Mouse (Mus musculus) embryonic facial prominence, embryonic 15.5 days (tissue): ENCODE measurements at regions not wholly inside any gene's neighbourhood (a gene's known extent, or its start where the extent isn't known, plus 50 kb on each side); places are given as distances from the start of the nearest gene placed in this dataset.
"Not testable (repeated sequence)": the region's sequence is repeated elsewhere in the genome, so short reads cannot be mapped to it uniquely, and the experiment has no call there.

Experiments
- ATAC-seq: fragments of 200-750 bp; cut with Nextera tagmentation; 2 replicates; pipeline ENCODE4 v1.8.0; 2017; ENCODE audit warnings: low read depth, moderate TSS enrichment; ENCODE audit not compliant: insufficient number of reproducible peaks, low FRiP score, low TSS enrichment
- H3K27ac ChIP-seq: fragments of 300-500 bp; sonication (generic); replicated peaks from 2 replicates; pipeline ENCODE4 v1.5.1; 2015; ENCODE audit warnings: mild to moderate bottlenecking, inconsistent platforms
- H3K27me3 ChIP-seq: fragments of 300-500 bp; sonication (generic); 2 replicates; pipeline ENCODE4 v1.6.1; 2015; ENCODE audit warnings: inconsistent platforms
- H3K36me3 ChIP-seq: fragments of 300-500 bp; sonication (generic); 2 replicates; pipeline ENCODE4 v1.6.1; 2015; ENCODE audit warnings: mild to moderate bottlenecking, inconsistent platforms
- H3K4me1 ChIP-seq: fragments of 300-500 bp; sonication (generic); 2 replicates; pipeline ENCODE4 v1.6.1; 2015; ENCODE audit warnings: inconsistent platforms
- H3K4me2 ChIP-seq: fragments of 300-500 bp; sonication (generic); replicated peaks from 2 replicates; pipeline ENCODE4 v1.6.1; 2015; ENCODE audit warnings: mild to moderate bottlenecking, inconsistent platforms
- H3K4me3 ChIP-seq: fragments of 300-500 bp; sonication (generic); replicated peaks from 2 replicates; pipeline ENCODE4 v1.5.1; 2015; ENCODE audit warnings: mild to moderate bottlenecking, inconsistent platforms
- H3K9ac ChIP-seq: fragments of 300-500 bp; sonication (generic); 2 replicates; pipeline ENCODE4 v1.6.1; 2015; ENCODE audit warnings: inconsistent platforms
- H3K9me3 ChIP-seq: fragments of 300-500 bp; sonication (generic); replicated peaks from 2 replicates; pipeline ENCODE4 v1.6.1; 2016; ENCODE audit warnings: inconsistent platforms
- WGBS: fragments of 180-500 bp; shearing (Covaris S2); methylation state at CpG from one replicate; pipeline ENCODE4 v1.1.7; 2015; 5-methylcytosine and 5-hydroxymethylcytosine counted together

DNA sequence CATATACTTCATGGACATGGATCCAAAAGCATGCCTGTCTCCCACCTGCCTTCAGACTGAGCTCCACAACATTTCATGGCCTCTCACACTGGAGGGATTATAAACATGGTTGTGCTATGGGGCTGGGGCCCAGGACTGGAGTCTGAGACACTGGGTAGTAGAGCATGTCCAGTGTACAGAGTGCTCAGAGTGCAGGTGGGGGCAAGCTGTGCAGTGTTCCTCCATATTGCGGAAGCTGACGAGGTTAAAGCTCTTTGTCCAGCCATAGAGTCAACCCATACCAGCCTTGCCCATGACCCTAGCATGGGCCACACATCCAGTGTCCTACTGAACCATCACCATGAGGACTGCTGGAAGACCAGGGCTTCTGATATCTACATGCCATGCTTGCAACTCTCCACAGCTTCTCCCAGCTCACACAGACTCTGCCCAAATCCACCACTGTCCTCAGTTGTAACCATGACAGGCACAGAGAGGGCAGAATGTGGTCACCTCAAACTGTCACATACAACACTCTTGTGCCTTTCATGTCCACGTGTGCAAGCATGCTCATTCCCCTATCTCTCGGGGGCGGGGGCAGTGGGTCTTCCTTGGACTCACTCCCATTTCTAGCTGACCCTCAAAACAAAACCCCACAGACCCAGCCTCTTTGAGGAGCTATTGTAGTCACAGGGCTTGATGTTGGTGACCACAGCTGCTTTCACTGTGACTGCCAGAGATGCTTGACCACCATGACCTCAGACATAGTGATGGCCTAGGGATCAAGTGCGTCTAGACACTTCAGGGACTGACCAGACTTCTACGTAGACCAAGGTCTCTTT lies 55.9 kb downstream of the Tmem121 start:
- WGBS, result 86% methylated on average over 7 of the region's 7 CpGs
- H3K27me3 ChIP-seq, result no peaks in the 10 kb centered on the region
- H3K4me1 ChIP-seq, result no peaks in the 10 kb centered on the region
- H3K4me2 ChIP-seq, result no peak overlapping the region
- H3K36me3 ChIP-seq, result no peaks in the 10 kb centered on the region
- H3K9me3 ChIP-seq, result no peaks in the 10 kb centered on the region
- no peak for ATAC-seq
- no peak overlapping the region for H3K27ac ChIP-seq
- no peak overlapping the region for H3K4me3 ChIP-seq
- H3K9ac ChIP-seq, result no peak overlapping the region

DNA sequence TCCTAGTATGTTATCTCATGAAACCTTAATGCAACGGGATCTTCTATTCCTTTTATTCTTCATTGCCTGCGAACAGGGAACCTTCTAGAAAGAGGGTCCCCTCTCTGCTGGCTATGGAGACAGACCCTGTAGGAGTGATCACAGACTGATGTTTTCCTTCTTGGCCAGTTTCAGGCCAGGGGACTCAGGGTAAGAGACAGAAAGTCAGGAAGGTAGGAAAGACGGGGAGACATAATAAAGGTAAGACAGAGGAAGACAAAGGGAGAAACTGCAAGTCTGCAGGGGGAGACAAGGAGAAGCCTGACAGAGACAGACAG lies 56.4 kb downstream of the Tmem121 start:
- 86% methylated on average over 3 of the region's 3 CpGs for WGBS
- Histone ChIP-seq H3K9me3 (no peaks in the 10 kb centered on the region), H3K36me3 (no peaks in the 10 kb centered on the region), H3K4me3 (no peak overlapping the region), H3K4me2 (no peak overlapping the region), H3K9ac (no peak overlapping the region), H3K27me3 (no peaks in the 10 kb centered on the region), H3K4me1 (no peaks in the 10 kb centered on the region), H3K27ac (no peak overlapping the region)
- no peak for ATAC-seq

DNA sequence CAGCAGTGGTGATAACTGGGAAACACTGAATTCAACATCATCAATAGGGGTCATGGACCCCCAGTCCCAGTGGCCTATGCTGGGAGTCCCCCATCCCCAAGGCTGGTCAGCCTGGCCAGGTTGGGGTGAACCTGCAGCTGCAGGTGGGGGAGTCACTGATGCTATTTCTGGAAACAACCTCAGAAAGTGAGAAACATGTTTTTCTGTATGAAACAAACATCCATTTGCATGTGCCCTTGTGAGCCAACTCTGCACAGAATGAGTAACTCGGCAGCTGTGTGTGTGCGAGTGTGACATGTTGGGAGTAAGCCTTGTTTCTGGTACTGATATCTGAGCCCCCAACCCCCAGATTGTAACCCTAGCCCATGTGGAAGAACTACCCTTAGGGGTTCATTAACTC lies 59.0 kb downstream of the Tmem121 start:
- ATAC-seq, result no peak
- H3K4me1 ChIP-seq, result no peaks in the 10 kb centered on the region
- 73% methylated on average over 2 of the region's 2 CpGs for WGBS

DNA sequence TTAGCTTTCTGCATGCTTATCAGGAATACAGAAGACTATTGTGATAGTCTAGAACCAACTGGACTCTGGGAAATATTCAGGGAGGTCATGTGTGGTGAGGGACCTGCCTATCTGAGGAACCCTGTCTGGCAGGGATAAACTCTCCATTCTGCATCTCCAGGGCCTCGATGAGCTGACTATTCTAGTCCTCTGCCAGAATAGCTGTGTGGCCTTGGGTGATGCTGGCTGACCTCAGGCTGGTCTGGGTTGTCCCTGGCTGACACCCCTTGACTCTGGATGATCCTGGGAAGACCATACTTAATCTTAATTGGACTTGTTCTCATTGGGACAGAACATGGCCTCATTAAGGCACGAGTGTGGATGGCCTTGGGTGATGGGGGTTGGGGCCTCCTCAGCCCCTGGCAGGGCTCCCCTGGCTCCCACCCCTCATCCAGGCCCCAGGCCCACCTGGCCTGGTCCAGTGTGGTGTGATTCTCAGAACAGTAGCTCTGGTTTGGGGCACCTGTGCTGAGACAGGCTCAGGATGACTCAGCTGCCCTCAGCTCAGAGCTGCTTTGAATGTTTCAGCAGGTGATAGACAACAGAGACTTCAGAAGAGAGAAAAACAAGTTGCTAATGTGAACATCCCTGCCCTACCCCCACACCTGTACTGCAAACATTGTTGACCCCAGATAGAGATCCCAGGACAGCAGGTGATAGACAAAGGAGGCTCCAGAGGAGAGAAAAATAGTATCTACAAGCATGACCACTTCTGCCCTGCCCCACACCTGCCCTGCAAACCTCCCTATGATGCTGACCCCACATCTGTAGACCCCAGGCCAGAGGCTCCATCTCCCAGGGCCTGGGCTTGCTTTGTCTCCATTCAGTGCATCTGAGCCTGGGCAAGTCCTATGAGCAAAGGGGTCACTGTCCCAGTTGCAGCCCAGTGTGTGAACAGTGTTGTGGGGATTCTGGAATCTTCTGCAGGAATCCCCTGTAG lies 68.0 kb downstream of the Tmem121 start:
- WGBS, result 63% methylated on average over 2 of the region's 2 CpGs
- not testable (repeated sequence) for H3K36me3 ChIP-seq, H3K9me3 ChIP-seq, ATAC-seq, H3K4me1 ChIP-seq, H3K4me3 ChIP-seq, H3K27me3 ChIP-seq, H3K4me2 ChIP-seq, H3K9ac ChIP-seq, H3K27ac ChIP-seq

More for the DNA sequence above, 59.0 kb downstream of the Tmem121 start:
- no peaks in the 10 kb centered on the region for H3K27me3 ChIP-seq
- no peaks in the 10 kb centered on the region for H3K36me3 ChIP-seq
- H3K4me2 ChIP-seq, result no peak overlapping the region
- no peak overlapping the region for H3K4me3 ChIP-seq
- H3K9ac ChIP-seq, result no peak overlapping the region
- no peaks in the 10 kb centered on the region for H3K9me3 ChIP-seq
- H3K27ac ChIP-seq, result no peak overlapping the region

DNA sequence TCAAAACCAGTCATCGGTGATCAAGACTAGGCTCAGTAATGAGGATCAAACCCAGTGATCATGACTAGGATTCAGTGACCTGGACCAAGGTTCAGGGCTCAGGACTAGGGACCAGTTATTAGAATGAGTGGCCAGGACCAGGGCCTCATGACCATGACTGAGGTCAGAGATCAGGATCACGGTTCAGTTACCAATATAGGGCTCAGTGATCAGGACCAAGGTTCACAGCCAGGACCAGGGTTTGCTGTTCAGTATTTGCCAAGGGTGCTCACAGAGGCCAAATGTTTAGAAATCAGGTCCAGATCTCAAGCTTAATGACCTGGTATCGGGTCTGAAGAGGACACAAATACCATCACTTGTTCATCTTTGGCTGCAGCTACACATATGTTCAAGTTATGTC lies 69.6 kb downstream of the Tmem121 start:
- no peak overlapping the region for H3K4me2 ChIP-seq
- WGBS, result 83% methylated on average over 3 of the region's 3 CpGs
- H3K4me1 ChIP-seq, result no peaks in the 10 kb centered on the region
- no peak overlapping the region for H3K4me3 ChIP-seq
- H3K36me3 ChIP-seq, result no peaks in the 10 kb centered on the region
- no peak overlapping the region for H3K27ac ChIP-seq
- no peaks in the 10 kb centered on the region for H3K9me3 ChIP-seq
- ATAC-seq, result no peak
- H3K27me3 ChIP-seq, result no peaks in the 10 kb centered on the region
- no peak overlapping the region for H3K9ac ChIP-seq

DNA sequence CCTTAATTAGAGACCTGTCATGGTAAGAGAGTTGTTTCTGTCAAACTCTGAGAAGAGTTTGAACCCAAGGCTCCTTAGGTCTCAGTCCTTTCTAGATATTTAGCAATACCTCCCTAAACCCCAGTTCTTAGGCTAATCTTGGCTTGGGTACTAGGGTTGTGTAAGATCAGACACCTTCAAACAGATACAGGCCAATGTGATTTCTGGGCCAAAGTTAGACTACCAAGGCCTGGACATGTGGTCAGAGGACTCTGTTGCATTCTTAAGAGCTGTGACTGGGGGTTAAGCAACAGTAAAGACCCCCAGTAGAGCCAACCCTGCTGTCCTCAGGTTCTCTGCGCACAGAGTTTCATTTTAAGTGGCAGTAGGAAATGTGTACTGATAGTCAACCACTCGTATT lies 70.9 kb downstream of the Tmem121 start:
- Histone ChIP-seq H3K27me3 (no peaks in the 10 kb centered on the region), H3K36me3 (no peaks in the 10 kb centered on the region), H3K9me3 (no peaks in the 10 kb centered on the region), H3K9ac (no peak overlapping the region), H3K4me1 (no peaks in the 10 kb centered on the region), H3K4me2 (no peak overlapping the region), H3K4me3 (no peak overlapping the region), H3K27ac (no peak overlapping the region)
- 77% methylated on average over 2 of the region's 2 CpGs for WGBS
- ATAC-seq, result no peak

DNA sequence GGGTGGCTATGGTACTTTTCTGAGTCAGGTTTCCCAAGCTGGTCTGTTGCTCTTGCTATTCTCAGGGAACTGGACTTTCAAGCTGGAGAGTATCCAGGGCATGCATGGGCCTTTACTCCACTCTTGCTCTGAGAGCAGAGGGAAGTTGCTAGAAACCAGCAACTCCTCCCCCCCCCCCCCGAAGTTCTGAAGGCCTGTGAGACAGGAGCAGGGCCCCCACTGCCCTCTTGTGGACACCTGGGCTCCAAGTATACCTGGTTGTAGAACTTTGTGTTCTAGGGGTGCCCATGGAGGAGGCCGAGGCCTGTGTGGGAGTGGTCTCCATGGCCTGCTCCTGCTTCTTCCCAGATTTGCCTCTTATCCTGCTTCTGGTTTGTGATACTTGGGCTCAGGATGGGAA lies 71.5 kb downstream of the Tmem121 start:
- no peak for ATAC-seq
- H3K27me3 ChIP-seq, result no peaks in the 10 kb centered on the region
- 65% methylated on average over 2 of the region's 2 CpGs for WGBS
- no peak overlapping the region for H3K27ac ChIP-seq
- no peaks in the 10 kb centered on the region for H3K36me3 ChIP-seq
- no peak overlapping the region for H3K9ac ChIP-seq
- H3K4me1 ChIP-seq, result no peaks in the 10 kb centered on the region
- no peaks in the 10 kb centered on the region for H3K9me3 ChIP-seq
- no peak overlapping the region for H3K4me3 ChIP-seq
- H3K4me2 ChIP-seq, result no peak overlapping the region

DNA sequence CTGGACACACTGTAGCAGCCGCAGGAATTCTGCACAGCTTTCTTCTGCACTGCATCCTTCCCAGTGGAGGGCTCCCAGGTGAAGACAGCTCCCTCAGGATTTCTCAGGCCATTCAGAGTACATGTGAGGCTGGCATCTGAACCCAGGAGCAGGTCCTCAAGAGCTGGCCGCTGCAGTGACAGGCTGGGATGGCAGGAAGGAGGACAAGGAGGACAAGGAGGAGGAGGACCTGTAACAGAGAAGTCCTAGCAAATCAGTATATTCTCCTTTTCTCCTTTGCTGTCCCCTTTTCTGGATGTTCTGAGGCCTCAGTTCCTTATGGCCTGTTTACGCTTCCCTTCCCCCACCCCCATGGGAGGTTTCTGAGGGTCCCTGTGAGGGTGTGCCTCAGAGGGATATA lies 73.7 kb downstream of the Tmem121 start:
- H3K9ac ChIP-seq, result no peak overlapping the region
- H3K27ac ChIP-seq, result no peak overlapping the region
- H3K4me1 ChIP-seq, result no peaks in the 10 kb centered on the region
- H3K4me3 ChIP-seq, result no peak overlapping the region
- H3K36me3 ChIP-seq, result no peaks in the 10 kb centered on the region
- no peak overlapping the region for H3K4me2 ChIP-seq
- WGBS, result 79% methylated on average over 3 of the region's 3 CpGs
- H3K9me3 ChIP-seq, result no peaks in the 10 kb centered on the region
- H3K27me3 ChIP-seq, result no peaks in the 10 kb centered on the region
- ATAC-seq, result no peak

DNA sequence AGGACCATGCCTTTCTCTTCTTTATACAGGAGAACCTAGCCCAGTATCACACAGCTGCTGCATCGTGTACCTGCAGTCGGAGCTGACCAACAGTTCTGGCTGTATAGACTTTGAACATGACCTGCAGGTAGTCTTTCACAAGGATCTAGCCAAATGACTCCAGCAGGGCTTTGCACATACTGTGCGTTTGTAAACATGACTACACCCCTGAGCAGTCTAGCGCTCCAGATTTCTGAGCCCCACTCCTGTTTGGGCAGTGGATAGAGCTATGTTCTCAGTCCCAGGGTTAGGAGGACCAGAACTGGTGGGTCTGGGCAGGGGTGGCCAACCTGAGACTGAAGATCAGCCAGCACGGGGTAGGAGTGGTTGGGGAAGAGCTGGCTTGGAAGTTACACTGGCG lies 74.6 kb downstream of the Tmem121 start:
- 80% methylated on average over 6 of the region's 6 CpGs for WGBS
- H3K27ac ChIP-seq, result no peak overlapping the region
- H3K36me3 ChIP-seq, result no peaks in the 10 kb centered on the region

DNA sequence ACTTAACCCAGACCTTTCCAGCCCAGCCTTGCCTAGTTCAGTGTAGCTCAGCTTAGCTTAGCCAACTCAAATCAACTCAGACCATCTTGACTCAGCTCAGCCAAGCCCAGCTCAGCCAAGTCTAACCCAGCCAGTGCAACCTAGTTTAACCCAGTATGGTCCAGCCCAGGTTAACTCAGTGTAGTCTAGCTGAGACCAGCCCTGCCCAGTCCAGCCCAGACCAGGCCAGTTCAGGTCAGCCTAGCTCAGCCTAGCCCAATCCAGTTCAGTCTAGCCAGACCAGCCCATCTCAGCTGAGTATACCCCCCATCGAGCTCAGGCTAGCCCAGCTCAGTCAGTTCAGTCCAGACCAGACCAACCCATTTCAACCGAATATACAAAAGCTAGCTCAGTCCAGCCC lies 90.2 kb downstream of the Tmem121 start:
- H3K9me3 ChIP-seq, result no peaks in the 10 kb centered on the region
- no peaks in the 10 kb centered on the region for H3K36me3 ChIP-seq
- H3K27me3 ChIP-seq, result no peaks in the 10 kb centered on the region
- no peak overlapping the region for H3K4me3 ChIP-seq
- H3K4me2 ChIP-seq, result no peak overlapping the region
- no peak overlapping the region for H3K9ac ChIP-seq
- ATAC-seq, result peak; percentile 22; the same call in 1 of the 2 replicates
- no peaks in the 10 kb centered on the region for H3K4me1 ChIP-seq
- H3K27ac ChIP-seq, result no peak overlapping the region
- whole genome bisulfite sequencing, result 72% methylated on average over 2 of the region's 2 CpGs

More for the DNA sequence above, 74.6 kb downstream of the Tmem121 start:
- Histone ChIP-seq H3K4me1 (no peaks in the 10 kb centered on the region), H3K9me3 (no peaks in the 10 kb centered on the region), H3K4me2 (no peak overlapping the region), H3K27me3 (no peaks in the 10 kb centered on the region), H3K4me3 (no peak overlapping the region), H3K9ac (no peak overlapping the region)
- ATAC-seq, result no peak

DNA sequence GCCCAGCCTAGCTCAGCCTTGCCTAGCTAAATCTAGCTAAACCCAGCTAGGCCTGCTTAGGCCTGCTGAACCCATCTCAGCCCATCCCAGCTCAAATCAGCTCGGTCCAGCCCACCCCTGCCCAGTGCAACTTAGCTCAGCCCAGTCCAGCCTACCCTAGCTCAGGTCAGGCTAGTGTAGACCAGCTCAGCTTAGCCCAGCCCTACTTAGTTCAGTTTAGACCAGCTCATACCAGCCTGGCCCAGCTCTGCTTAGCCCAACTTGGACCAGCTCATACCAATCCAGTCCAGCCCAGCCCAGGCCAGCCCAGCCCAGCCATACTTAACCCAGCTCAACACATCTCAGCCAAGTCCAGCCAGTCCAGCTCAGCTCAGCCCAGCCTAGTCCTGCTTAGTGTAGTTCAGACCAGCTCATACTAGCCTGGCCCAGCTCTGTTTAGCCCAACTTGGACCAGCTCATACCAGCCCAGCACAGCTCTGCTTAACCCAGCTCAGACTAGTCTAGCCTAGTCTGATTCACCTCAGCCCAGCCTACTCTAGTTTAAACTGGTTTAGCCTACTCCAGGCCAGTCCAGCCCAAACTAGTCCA lies 90.7 kb downstream of the Tmem121 start:
- no peaks in the 10 kb centered on the region for H3K27me3 ChIP-seq
- no peak overlapping the region for H3K4me2 ChIP-seq
- H3K36me3 ChIP-seq, result no peaks in the 10 kb centered on the region
- no peak overlapping the region for H3K27ac ChIP-seq
- 69% methylated on average over 1 of the region's 1 CpGs for WGBS
- ATAC-seq, result 0 out of 2 replicates have a peak, but pooled peaks have one; percentile 0
- no peak overlapping the region for H3K9ac ChIP-seq
- H3K4me3 ChIP-seq, result no peak overlapping the region
- H3K9me3 ChIP-seq, result no peaks in the 10 kb centered on the region
- no peaks in the 10 kb centered on the region for H3K4me1 ChIP-seq
